Mouse (Mus musculus) induced T-regulatory cell, adult 2 months (primary cell): Measurements from ENCODE around the gene Fgfr2.

Experiments used
- DNase-seq: peaks from one replicate; pipeline ENCODE4 v3.0.0-alpha.2; 2012; ENCODE audit warnings: low read depth

Fgfr2 gene

GRCm38 (mm10) chr7:132715259-132715658 is 407.9 kb downstream of the Fgfr2 start:
- no peak for DNase-seq

- no peak for DNase-seq
Observed at GRCm38 (mm10) chr7:132714236-132714923, 408.8 kb downstream of the Fgfr2 start.

- no peak for DNase-seq
Observed at GRCm38 (mm10) chr7:132713483-132714126, 409.5 kb downstream of the Fgfr2 start.

GRCm38 (mm10) chr7:132712956-132713355 is 410.2 kb downstream of the Fgfr2 start:
- DNase-seq: no peak

GRCm38 (mm10) chr7:132712044-132712708 is 411.0 kb downstream of the Fgfr2 start:
- no peak for DNase-seq

GRCm38 (mm10) chr7:132711579-132711978 is 411.6 kb downstream of the Fgfr2 start:
- no peak for DNase-seq

- peak; percentile 51 for DNase-seq
Observed at GRCm38 (mm10) chr7:132705130-132705529, 418.0 kb downstream of the Fgfr2 start.

- DNase-seq: no peak
Observed at GRCm38 (mm10) chr7:132704310-132704875, 418.8 kb downstream of the Fgfr2 start.

- no peak for DNase-seq
Observed at GRCm38 (mm10) chr7:132703515-132704309, 419.4 kb downstream of the Fgfr2 start.

GRCm38 (mm10) chr7:132702492-132703070 is 420.6 kb downstream of the Fgfr2 start:
- DNase-seq: no peak

- no peak for DNase-seq
Observed at GRCm38 (mm10) chr7:132702024-132702423, 421.1 kb downstream of the Fgfr2 start.

- no peak for DNase-seq
Observed at GRCm38 (mm10) chr7:132701412-132701811, 421.7 kb downstream of the Fgfr2 start.

GRCm38 (mm10) chr7:132700107-132700506 is 423.0 kb downstream of the Fgfr2 start:
- DNase-seq: no peak

GRCm38 (mm10) chr7:132699639-132700038 is 423.5 kb downstream of the Fgfr2 start:
- peak; percentile 40 for DNase-seq

- DNase-seq: no peak
Observed at GRCm38 (mm10) chr7:132699165-132699564, 424.0 kb downstream of the Fgfr2 start.

- no peak for DNase-seq
Observed at GRCm38 (mm10) chr7:132698737-132699136, 424.4 kb downstream of the Fgfr2 start.

GRCm38 (mm10) chr7:132697258-132697796 is 425.8 kb downstream of the Fgfr2 start:
- no peak for DNase-seq

- DNase-seq: no peak
Observed at GRCm38 (mm10) chr7:132693561-132693960, 429.6 kb downstream of the Fgfr2 start.

GRCm38 (mm10) chr7:132692719-132693118 is 430.4 kb downstream of the Fgfr2 start:
- DNase-seq: no peak

GRCm38 (mm10) chr7:132690716-132691472 is 432.3 kb downstream of the Fgfr2 start:
- no peak for DNase-seq

GRCm38 (mm10) chr7:132689722-132690121 is 433.4 kb downstream of the Fgfr2 start:
- no peak for DNase-seq
